Mouse (Mus musculus): ENCODE results near the gene Rpl6. TPM values are rescaled to one million over a fixed set of nuclear protein-coding genes. Genes with fewer than 3 reads are reported as not detected.

Gene Rpl6
- polyA plus RNA-seq, 1 experiment from 2014 or later: 345 TPM

- no peak overlapping the region for H3K4me2 ChIP-seq (ENCODE audit: low read length)
- ATAC-seq: no peak
- H3K27ac ChIP-seq (ENCODE audit: low read length): no peak overlapping the region
- no peak overlapping the region for H3K4me3 ChIP-seq (ENCODE audit: low read depth, low read length)
- H3K36me3 ChIP-seq (ENCODE audit: control insufficient read depth, insufficient read depth, low read length): no peaks in the 10 kb centered on the region
- H3K27me3 ChIP-seq (ENCODE audit: control insufficient read depth, insufficient read depth, low read depth, low read length): no peaks in the 10 kb centered on the region
- 67% methylated on average over 1 of the region's 1 CpGs for WGBS
- no peaks in the 10 kb centered on the region for H3K9me3 ChIP-seq (replicated peaks; ENCODE audit: control insufficient read depth, low read length, poor library complexity, severe bottlenecking)
- no peak overlapping the region for H3K9ac ChIP-seq (ENCODE audit: low read depth, low read length)
- no peaks in the 10 kb centered on the region for H3K4me1 ChIP-seq (ENCODE audit: control insufficient read depth, insufficient read depth, low read length)
Observed at GRCm38 (mm10) chr5:121242261-121242660, 38.0 kb downstream of the Rpl6 start.

- H3K9ac ChIP-seq (ENCODE audit: low read depth, low read length): no peak overlapping the region
- H3K4me2 ChIP-seq (ENCODE audit: low read length): no peak overlapping the region
- no peaks in the 10 kb centered on the region for H3K4me1 ChIP-seq (ENCODE audit: control insufficient read depth, insufficient read depth, low read length)
- H3K9me3 ChIP-seq (replicated peaks; ENCODE audit: control insufficient read depth, low read length, poor library complexity, severe bottlenecking): no peaks in the 10 kb centered on the region
- 97% methylated on average over 1 of the region's 1 CpGs for WGBS
- no peaks in the 10 kb centered on the region for H3K36me3 ChIP-seq (ENCODE audit: control insufficient read depth, insufficient read depth, low read length)
- no peak overlapping the region for H3K27ac ChIP-seq (ENCODE audit: low read length)
- H3K27me3 ChIP-seq (ENCODE audit: control insufficient read depth, insufficient read depth, low read depth, low read length): no peaks in the 10 kb centered on the region
- no peak overlapping the region for H3K4me3 ChIP-seq (ENCODE audit: low read depth, low read length)
- ATAC-seq: no peak
Observed at GRCm38 (mm10) chr5:121242701-121243100, 38.4 kb downstream of the Rpl6 start.

GRCm38 (mm10) chr5:121243676-121244364, 39.5 kb downstream of the Rpl6 start:
- Histone ChIP-seq H3K4me1 (ENCODE audit: control insufficient read depth, insufficient read depth, low read length) (no peaks in the 10 kb centered on the region), H3K27ac (ENCODE audit: low read length) (no peak overlapping the region), H3K4me3 (ENCODE audit: low read depth, low read length) (no peak overlapping the region), H3K36me3 (ENCODE audit: control insufficient read depth, insufficient read depth, low read length) (no peaks in the 10 kb centered on the region), H3K9ac (ENCODE audit: low read depth, low read length) (no peak overlapping the region), H3K9me3 (replicated peaks; ENCODE audit: control insufficient read depth, low read length, poor library complexity, severe bottlenecking) (no peaks in the 10 kb centered on the region), H3K4me2 (ENCODE audit: low read length) (no peak overlapping the region), H3K27me3 (ENCODE audit: control insufficient read depth, insufficient read depth, low read depth, low read length) (no peaks in the 10 kb centered on the region)
- ATAC-seq: no peak
- WGBS: 92% methylated on average over 1 of the region's 1 CpGs

- no peak overlapping the region for H3K9ac ChIP-seq (ENCODE audit: low read depth, low read length)
- no peaks in the 10 kb centered on the region for H3K36me3 ChIP-seq (ENCODE audit: control insufficient read depth, insufficient read depth, low read length)
- H3K27ac ChIP-seq (ENCODE audit: low read length): no peak overlapping the region
- ATAC-seq: no peak
- H3K4me2 ChIP-seq (ENCODE audit: low read length): no peak overlapping the region
- H3K4me3 ChIP-seq (ENCODE audit: low read depth, low read length): no peak overlapping the region
- H3K27me3 ChIP-seq (ENCODE audit: control insufficient read depth, insufficient read depth, low read depth, low read length): no peaks in the 10 kb centered on the region
- no peaks in the 10 kb centered on the region for H3K4me1 ChIP-seq (ENCODE audit: control insufficient read depth, insufficient read depth, low read length)
- H3K9me3 ChIP-seq (replicated peaks; ENCODE audit: control insufficient read depth, low read length, poor library complexity, severe bottlenecking): no peaks in the 10 kb centered on the region
- 91% methylated on average over 5 of the region's 5 CpGs for WGBS
Observed at GRCm38 (mm10) chr5:121244365-121244731, 40.1 kb downstream of the Rpl6 start.

DNA sequence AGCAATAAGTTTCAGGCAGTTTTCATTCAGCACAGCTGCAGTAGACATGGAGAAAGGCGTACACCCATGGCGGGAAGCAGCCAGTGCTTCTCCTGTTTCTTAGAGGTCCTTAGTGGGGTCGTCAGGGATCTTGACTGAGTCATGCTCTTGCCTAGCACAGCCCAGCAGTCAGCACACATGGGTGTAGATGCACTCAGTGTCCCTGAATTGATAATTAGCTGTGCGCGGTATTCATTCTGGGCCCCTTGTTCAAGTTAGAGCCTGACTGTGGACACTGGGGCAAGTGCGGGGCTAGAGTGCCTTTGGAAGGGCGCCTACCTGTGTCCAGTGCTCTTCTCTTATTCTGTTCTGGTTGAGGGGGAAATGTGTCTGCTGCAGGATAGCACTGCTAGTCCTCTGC, 40.9 kb downstream of the Rpl6 start:
- ATAC-seq: no peak
- no peaks in the 10 kb centered on the region for H3K27me3 ChIP-seq (ENCODE audit: control insufficient read depth, insufficient read depth, low read depth, low read length)
- H3K9me3 ChIP-seq (replicated peaks; ENCODE audit: control insufficient read depth, low read length, poor library complexity, severe bottlenecking): no peaks in the 10 kb centered on the region
- no peaks in the 10 kb centered on the region for H3K4me1 ChIP-seq (ENCODE audit: control insufficient read depth, insufficient read depth, low read length)
- H3K4me3 ChIP-seq (ENCODE audit: low read depth, low read length): no peak overlapping the region
- H3K36me3 ChIP-seq (ENCODE audit: control insufficient read depth, insufficient read depth, low read length): no peaks in the 10 kb centered on the region
- H3K9ac ChIP-seq (ENCODE audit: low read depth, low read length): no peak overlapping the region
- WGBS: 86% methylated on average over 7 of the region's 7 CpGs
- no peak overlapping the region for H3K27ac ChIP-seq (ENCODE audit: low read length)
- H3K4me2 ChIP-seq (ENCODE audit: low read length): no peak overlapping the region

GRCm38 (mm10) chr5:121248766-121249394, 44.6 kb downstream of the Rpl6 start:
- Histone ChIP-seq H3K4me1 (ENCODE audit: control insufficient read depth, insufficient read depth, low read length) (no peaks in the 10 kb centered on the region), H3K9me3 (replicated peaks; ENCODE audit: control insufficient read depth, low read length, poor library complexity, severe bottlenecking) (no peaks in the 10 kb centered on the region), H3K36me3 (ENCODE audit: control insufficient read depth, insufficient read depth, low read length) (peaks cover 2% of the 10 kb centered on the region; the same call in 1 of the 2 replicates), H3K9ac (ENCODE audit: low read depth, low read length) (no peak overlapping the region), H3K27ac (ENCODE audit: low read length) (no peak overlapping the region), H3K4me3 (ENCODE audit: low read depth, low read length) (no peak overlapping the region), H3K27me3 (ENCODE audit: control insufficient read depth, insufficient read depth, low read depth, low read length) (no peaks in the 10 kb centered on the region), H3K4me2 (ENCODE audit: low read length) (no peak overlapping the region)
- ATAC-seq: no peak
- WGBS: 77% methylated on average over 3 of the region's 3 CpGs

DNA sequence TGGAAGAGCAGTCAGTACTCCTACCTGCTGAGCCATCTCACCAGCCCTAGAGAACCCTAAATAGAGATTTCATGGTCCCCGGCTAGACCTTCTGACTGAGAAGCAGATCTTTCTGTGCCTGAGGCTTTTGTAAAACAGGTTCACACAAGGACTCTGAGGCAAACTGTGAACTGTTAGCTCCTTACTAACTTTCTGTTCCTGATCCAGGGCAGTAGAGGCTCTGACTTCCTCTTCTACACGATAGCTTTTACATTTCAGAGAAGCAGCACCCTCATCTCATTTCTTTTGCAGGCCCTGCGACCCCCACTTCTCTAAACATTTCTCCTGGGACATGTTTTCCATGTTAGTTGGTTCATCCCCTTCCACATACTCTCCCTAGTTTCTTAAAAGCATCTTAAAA, 45.4 kb downstream of the Rpl6 start:
- WGBS: 80% methylated on average over 3 of the region's 3 CpGs
- ATAC-seq: no peak

DNA sequence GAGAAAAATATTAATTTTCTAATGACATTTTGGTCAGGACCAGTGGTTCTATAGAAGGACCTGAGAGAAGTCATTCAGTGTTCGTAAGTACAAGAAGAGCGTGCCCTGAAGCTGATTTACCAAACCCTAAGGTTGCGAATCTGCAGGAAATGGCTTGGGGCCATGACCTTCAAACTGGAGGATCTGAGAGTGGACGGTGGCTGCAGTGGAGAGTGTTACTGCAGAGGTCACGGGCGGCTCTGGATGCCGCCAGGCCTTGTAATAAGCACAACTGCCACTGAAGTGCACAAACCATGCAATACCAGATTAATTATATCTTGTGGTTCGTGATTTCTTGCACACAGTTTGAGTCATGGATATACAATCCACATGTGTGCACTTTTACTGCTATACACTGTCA, 47.5 kb downstream of the Rpl6 start:
- WGBS: 80% methylated on average over 8 of the region's 8 CpGs
- Histone ChIP-seq H3K27me3 (ENCODE audit: control insufficient read depth, insufficient read depth, low read depth, low read length) (no peaks in the 10 kb centered on the region), H3K27ac (ENCODE audit: low read length) (no peak overlapping the region), H3K4me3 (ENCODE audit: low read depth, low read length) (no peak overlapping the region), H3K4me2 (ENCODE audit: low read length) (no peak overlapping the region), H3K9me3 (replicated peaks; ENCODE audit: control insufficient read depth, low read length, poor library complexity, severe bottlenecking) (no peaks in the 10 kb centered on the region), H3K36me3 (ENCODE audit: control insufficient read depth, insufficient read depth, low read length) (peaks cover 6% of the 10 kb centered on the region; the same call in 1 of the 2 replicates), H3K9ac (ENCODE audit: low read depth, low read length) (no peak overlapping the region), H3K4me1 (ENCODE audit: control insufficient read depth, insufficient read depth, low read length) (no peaks in the 10 kb centered on the region)
- no peak for ATAC-seq

More for the DNA sequence above, 45.4 kb downstream of the Rpl6 start:
- Histone ChIP-seq H3K4me1 (ENCODE audit: control insufficient read depth, insufficient read depth, low read length) (no peaks in the 10 kb centered on the region), H3K4me2 (ENCODE audit: low read length) (no peak overlapping the region), H3K9ac (ENCODE audit: low read depth, low read length) (no peak overlapping the region), H3K27me3 (ENCODE audit: control insufficient read depth, insufficient read depth, low read depth, low read length) (no peaks in the 10 kb centered on the region), H3K4me3 (ENCODE audit: low read depth, low read length) (no peak overlapping the region), H3K27ac (ENCODE audit: low read length) (no peak overlapping the region), H3K36me3 (ENCODE audit: control insufficient read depth, insufficient read depth, low read length) (peaks cover 6% of the 10 kb centered on the region; the same call in 1 of the 2 replicates), H3K9me3 (replicated peaks; ENCODE audit: control insufficient read depth, low read length, poor library complexity, severe bottlenecking) (no peaks in the 10 kb centered on the region)

DNA sequence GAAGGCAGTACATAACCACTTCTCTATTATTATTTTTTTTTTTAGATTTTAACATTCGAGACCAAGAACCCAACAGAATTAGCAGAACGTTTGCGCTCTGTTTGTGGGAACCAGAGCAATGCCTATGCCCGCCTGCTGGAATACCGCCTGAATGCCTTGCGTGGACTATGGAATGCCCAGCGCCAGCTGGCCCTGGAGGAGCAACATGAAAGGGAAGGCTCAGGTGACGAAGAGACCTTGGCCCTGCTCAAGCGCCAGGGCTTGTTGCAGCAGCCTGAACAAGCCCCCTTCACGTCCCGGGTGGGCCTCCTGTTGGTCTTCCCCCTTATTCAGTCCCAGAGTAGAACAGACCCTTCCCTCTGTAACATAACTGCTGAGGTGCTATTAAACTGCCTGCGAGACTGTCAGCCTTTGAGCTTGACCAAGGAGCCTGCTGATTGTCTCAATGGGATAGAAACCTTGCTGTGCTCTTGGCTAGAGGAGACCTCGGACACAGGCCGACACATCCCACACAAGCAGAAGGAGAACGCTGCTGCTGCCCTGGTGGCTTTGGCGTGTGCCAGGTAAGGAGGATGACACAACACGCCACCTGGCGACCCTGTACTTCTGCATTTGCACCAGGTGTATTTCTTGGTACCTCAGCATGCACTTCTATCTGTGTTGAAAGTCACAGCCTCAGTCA, 49.7 kb downstream of the Rpl6 start:
- Histone ChIP-seq H3K9ac (ENCODE audit: low read depth, low read length) (no peak overlapping the region), H3K4me3 (ENCODE audit: low read depth, low read length) (no peak overlapping the region), H3K4me1 (ENCODE audit: control insufficient read depth, insufficient read depth, low read length) (no peaks in the 10 kb centered on the region), H3K27me3 (ENCODE audit: control insufficient read depth, insufficient read depth, low read depth, low read length) (no peaks in the 10 kb centered on the region), H3K27ac (ENCODE audit: low read length) (no peak overlapping the region), H3K4me2 (ENCODE audit: low read length) (no peak overlapping the region), H3K36me3 (ENCODE audit: control insufficient read depth, insufficient read depth, low read length) (peaks cover 6% of the 10 kb centered on the region; the same call in 1 of the 2 replicates), H3K9me3 (replicated peaks; ENCODE audit: control insufficient read depth, low read length, poor library complexity, severe bottlenecking) (no peaks in the 10 kb centered on the region)
- WGBS: 93% methylated on average over 18 of the region's 18 CpGs
- no peak for ATAC-seq
